Mouse (Mus musculus) thymus, postnatal 4 days (tissue): ENCODE data around the gene Spata31d1d.

Experiments
- DNase-seq: peaks from one replicate; pipeline ENCODE4 v3.0.0; 2021

The Spata31d1d gene

GRCm38 (mm10) chr13:59676316-59677229 is 55.0 kb downstream of the Spata31d1d start:
- DNase-seq = no peak
